Comparison of ENCODE assay signal across 8 mouse cellular contexts in genomic region chr2:168954835-168955716, GRCm38 (mm10). TPM values are rescaled to one million over a fixed set of nuclear protein-coding genes. Genes with fewer than 3 reads are reported as not detected.
DNase-seq lines count a peak whose midpoint lies in the region; ATAC-seq and TF ChIP-seq lines count a peak whose summit lies in the region.

TSS of gene Zfp64 (minus strand) at chr2:168955587.

- peak; percentile 84 for TF ChIP-seq CTCF in forebrain, postnatal 0 days (IDR thresholded peaks at IDR 0.05; ENCODE audit: low read depth)

- H3K27me3 ChIP-seq in forebrain, postnatal 0 days (ENCODE audit: insufficient read depth, low read length) = no peaks in the 10 kb centered on the region
- no peaks in the 10 kb centered on the region for H3K27me3 ChIP-seq in lung, embryonic 15.5 days

- H3K27ac ChIP-seq in ES-E14 (ENCODE audit: insufficient read depth, low read depth, low read length, poor library complexity, severe bottlenecking) = peak within 1 kb of the TSS; percentile 92
- H3K27ac ChIP-seq in forebrain, postnatal 0 days (ENCODE audit: low read depth, low read length) = peak within 1 kb of the TSS; percentile 82
- peak within 1 kb of the TSS; percentile 66 for H3K27ac ChIP-seq in lung, embryonic 15.5 days

- under 1% methylated on average over 52 of the region's 52 CpGs for WGBS in forebrain, postnatal 0 days
- WGBS in lung, embryonic 15.5 days = under 1% methylated on average over 52 of the region's 52 CpGs

- peaks cover 3 to 28% of the 10 kb centered on the region in 2 experiments; a peak in 2 of 4 replicates for H3K4me1 ChIP-seq in ES-E14 (ENCODE audit: control insufficient read depth in 2 of 2, insufficient read depth in 2 of 2, low read length in 2 of 2, poor library complexity in 1 of 2)
- peaks cover 9% of the 10 kb centered on the region; the same call in 1 of the 2 replicates for H3K4me1 ChIP-seq in forebrain, postnatal 0 days (ENCODE audit: insufficient read depth)
- H3K4me1 ChIP-seq in lung, embryonic 15.5 days = peaks cover 17% of the 10 kb centered on the region

- H3K4me3 ChIP-seq in ES-E14 (ENCODE audit: insufficient read depth in 1 of 2, low read depth in 1 of 2, low read length in 2 of 2, poor library complexity in 1 of 2, severe bottlenecking in 1 of 2) = peak within 1 kb of the TSS; percentile 80 to 91
- peak within 1 kb of the TSS; percentile 79 for H3K4me3 ChIP-seq in forebrain, postnatal 0 days (ENCODE audit: low read depth, low read length)
- peak within 1 kb of the TSS; percentile 84 for H3K4me3 ChIP-seq in lung, embryonic 15.5 days

- ATAC-seq in forebrain, postnatal 0 days = peak; percentile 96
- peak; percentile 86 for ATAC-seq in lung, embryonic 15.5 days (ENCODE audit: borderline replicate concordance, extremely low read depth, low FRiP score, low TSS enrichment)

- DNase-seq in ES-E14 (ENCODE audit: low read depth, low spot score) = peak; percentile 70
- peak; percentile 78 to 83 for DNase-seq in cerebellum, adult 18-20 months
- DNase-seq in forebrain, postnatal 0 days = peak; percentile 88
- peak; percentile 87 for DNase-seq in heart, postnatal 4 days
- DNase-seq in layer of hippocampus, adult 8-10 months (ENCODE audit: low spot score in 2 of 2) = peak; percentile 78 to 80
- peak; percentile 73 for DNase-seq in ovary, adult 18-20 months (ENCODE audit: low spot score)
- peak; percentile 94 for DNase-seq in thymus, postnatal 0 days (ENCODE audit: low spot score)

- H3K36me3 ChIP-seq in ES-E14 (ENCODE audit: control insufficient read depth, insufficient read depth, low read length, poor library complexity, severe bottlenecking) = peaks cover 21% of the 10 kb centered on the region
- peaks cover 9% of the 10 kb centered on the region for H3K36me3 ChIP-seq in forebrain, postnatal 0 days (ENCODE audit: insufficient read depth)
- peaks cover 15% of the 10 kb centered on the region; the same call in 1 of the 2 replicates for H3K36me3 ChIP-seq in lung, embryonic 15.5 days

- H3K9ac ChIP-seq in ES-E14 (ENCODE audit: insufficient read depth, low read depth, low read length, poor library complexity, severe bottlenecking) = peak within 1 kb of the TSS; percentile 96
- peak within 1 kb of the TSS; percentile 84 for H3K9ac ChIP-seq in forebrain, postnatal 0 days
- peak within 1 kb of the TSS; percentile 90 for H3K9ac ChIP-seq in lung, embryonic 15.5 days

- peak within 1 kb of the TSS; percentile 87 for H3K4me2 ChIP-seq in forebrain, postnatal 0 days (ENCODE audit: low read depth)
- H3K4me2 ChIP-seq in lung, embryonic 15.5 days = peak within 1 kb of the TSS; percentile 91

- no peaks in the 10 kb centered on the region for H3K9me3 ChIP-seq in ES-E14 (ENCODE audit: control insufficient read depth, insufficient read depth, low read depth, low read length)
- no peaks in the 10 kb centered on the region for H3K9me3 ChIP-seq in forebrain, postnatal 0 days (ENCODE audit: low read length)
- H3K9me3 ChIP-seq in lung, embryonic 15.5 days = no peaks in the 10 kb centered on the region

- in situ Hi-C loops in ES-E14 (cut with MboI; ENCODE audit: low sequenced_read_pairs in 2 of 2, unreplicated experiment in 2 of 2) = no loop called here

TF ChIP-seq in ES-E14, 5 proteins besides CTCF, POLR2A, EP300 and RAD21:
- TF ChIP-seq HCFC1 (IDR thresholded peaks at IDR 0.05; ENCODE audit: borderline replicate concordance, insufficient read depth, low read length) (peak; percentile 22; the same call in 1 of the 2 replicates), ZC3H11A (IDR thresholded peaks at IDR 0.05; ENCODE audit: borderline replicate concordance, low read depth, low read length) (no peak), ZNF384 (IDR thresholded peaks at IDR 0.05; ENCODE audit: low read depth, low read length) (no peak)
TF ChIP-seq in ES-E14: peak in this region for 1.

RNA-seq across cellular contexts. Expression of gene Zfp64, which starts in this region (rescaled TPM):
- total RNA-seq in ES-E14 (2012; rRNA removed) = 54.4 and 57.3 TPM in 2 replicates
- total RNA-seq in forebrain, postnatal 0 days (2014; rRNA removed) = 26.0 and 32.3 TPM in 2 replicates
- polyA plus RNA-seq in forebrain, postnatal 0 days (2015; fragmentation: Nextera tagmentation; extraction: Ambion mirVana) = 27.6 and 29.6 TPM in 2 replicates
- 10 to 100 TPM; 12.2 to 13.3 TPM for total RNA-seq in heart, postnatal 4 days (2021)
- total RNA-seq in layer of hippocampus, adult 8-10 months (2022) = 10 to 100 TPM; 14.5 to 20.1 (median 16.6) TPM
- 29.8 and 30.0 TPM in 2 replicates for polyA plus RNA-seq in lung, embryonic 15.5 days (2015; fragmentation: Nextera tagmentation; extraction: Ambion mirVana)
- 33.8 and 35.0 TPM in 2 replicates for polyA plus RNA-seq in thymus, postnatal 0 days (2015; fragmentation: Nextera tagmentation; extraction: Ambion mirVana)

Comparison
In these comparisons a context has a peak if more than half of its experiments do, and no peak if none do; other contexts are left out.
1. Peak in every context shown above with its lines: DNase-seq, ATAC-seq, H3K4me3 ChIP-seq and H3K27ac ChIP-seq.